Mouse (Mus musculus): ENCODE data around the gene Gm9747.

Gene Gm9747

GRCm38 (mm10) chr1:82253789-82254445, 21.0 kb downstream of the Gm9747 start:
- no peak for DNase-seq (ENCODE audit: extremely low read depth, low read depth, low spot score)

- no peak for DNase-seq (ENCODE audit: extremely low read depth, low read depth, low spot score)
Measured at GRCm38 (mm10) chr1:82257457-82257856, 24.5 kb downstream of the Gm9747 start.

- DNase-seq (ENCODE audit: extremely low read depth, low read depth, low spot score): no peak
Measured at GRCm38 (mm10) chr1:82258331-82258730, 25.4 kb downstream of the Gm9747 start.

GRCm38 (mm10) chr1:82260055-82260454, 27.1 kb downstream of the Gm9747 start:
- DNase-seq (ENCODE audit: extremely low read depth, low read depth, low spot score): no peak

GRCm38 (mm10) chr1:82261053-82261618, 28.2 kb downstream of the Gm9747 start:
- DNase-seq (ENCODE audit: extremely low read depth, low read depth, low spot score): no peak

GRCm38 (mm10) chr1:82261638-82262037, 28.7 kb downstream of the Gm9747 start:
- no peak for DNase-seq (ENCODE audit: extremely low read depth, low read depth, low spot score)

- no peak for DNase-seq (ENCODE audit: extremely low read depth, low read depth, low spot score)
Measured at GRCm38 (mm10) chr1:82262331-82262730, 29.4 kb downstream of the Gm9747 start.

- no peak for DNase-seq (ENCODE audit: extremely low read depth, low read depth, low spot score)
Measured at GRCm38 (mm10) chr1:82267547-82267946, 34.6 kb downstream of the Gm9747 start.

GRCm38 (mm10) chr1:82272231-82272630, 39.3 kb downstream of the Gm9747 start:
- no peak for DNase-seq (ENCODE audit: extremely low read depth, low read depth, low spot score)

GRCm38 (mm10) chr1:82273529-82273928, 40.6 kb downstream of the Gm9747 start:
- no peak for DNase-seq (ENCODE audit: extremely low read depth, low read depth, low spot score)

- DNase-seq (ENCODE audit: extremely low read depth, low read depth, low spot score): no peak
Measured at GRCm38 (mm10) chr1:82274361-82274760, 41.4 kb downstream of the Gm9747 start.

GRCm38 (mm10) chr1:82279768-82280167, 46.9 kb downstream of the Gm9747 start:
- no peak for DNase-seq (ENCODE audit: extremely low read depth, low read depth, low spot score)

- DNase-seq (ENCODE audit: extremely low read depth, low read depth, low spot score): no peak
Measured at GRCm38 (mm10) chr1:82281823-82282222, 48.9 kb downstream of the Gm9747 start.

- DNase-seq (ENCODE audit: extremely low read depth, low read depth, low spot score): peak; percentile 50
Measured at GRCm38 (mm10) chr1:82282992-82283611, 50.2 kb downstream of the Gm9747 start.

- no peak for DNase-seq (ENCODE audit: extremely low read depth, low read depth, low spot score)
Measured at GRCm38 (mm10) chr1:82283901-82284301, 51.0 kb downstream of the Gm9747 start.

GRCm38 (mm10) chr1:82284403-82284802, 51.5 kb downstream of the Gm9747 start:
- no peak for DNase-seq (ENCODE audit: extremely low read depth, low read depth, low spot score)

Data from fat pad, adult 2 months (tissue).